Mouse (Mus musculus) WW6 (cell line): Measurements from ENCODE around the gene 1810037I17Rik.
"Not testable (repeated sequence)": the region's sequence is repeated elsewhere in the genome, so short reads cannot be mapped to it uniquely, and the experiment has no call there.

ENCODE experiments used
- DNase-seq: peaks from one replicate; pipeline ENCODE4 v3.0.0-alpha.2; 2013; ENCODE audit warnings: low read depth, low spot score

Gene 1810037I17Rik

DNA sequence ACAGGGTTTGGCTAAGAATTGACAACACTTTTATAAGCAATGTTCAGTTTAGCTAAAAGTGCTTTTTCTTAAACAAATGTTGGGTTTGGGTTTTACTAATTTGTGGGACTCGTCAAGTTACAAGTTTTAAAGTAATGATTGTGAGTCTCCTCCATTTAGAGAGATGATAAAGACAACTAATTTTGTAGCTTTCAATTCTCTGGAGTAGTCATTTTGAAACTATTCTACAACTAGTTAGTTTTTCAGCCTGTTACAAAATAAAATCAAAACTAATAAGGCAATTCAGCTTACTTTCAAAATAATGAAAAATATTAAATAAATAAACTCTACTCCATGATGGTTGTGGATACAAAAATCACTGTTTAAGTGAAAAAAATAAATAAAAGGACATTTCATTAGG, 8.5 kb downstream of the 1810037I17Rik start:
- no peak for DNase-seq

DNA sequence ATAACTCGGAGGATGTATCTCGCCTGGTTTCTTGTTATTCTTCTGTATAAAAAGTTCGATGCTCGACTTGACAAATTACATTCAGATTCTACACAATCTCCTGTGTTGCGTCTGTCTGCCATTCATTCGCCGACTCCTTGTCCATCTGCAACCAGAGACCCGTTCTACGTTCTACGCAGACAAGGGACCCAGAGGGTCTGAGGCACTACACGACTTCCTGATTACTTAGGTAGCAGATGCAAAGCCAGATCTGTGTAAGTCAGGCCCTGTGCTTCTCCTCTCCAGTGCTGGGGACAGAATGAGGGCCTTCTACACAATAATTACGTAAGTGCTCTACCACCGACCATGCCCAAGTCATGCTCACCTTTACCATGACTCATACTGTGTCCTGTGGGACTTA, 13.2 kb downstream of the 1810037I17Rik start:
- not testable (repeated sequence) for DNase-seq

DNA sequence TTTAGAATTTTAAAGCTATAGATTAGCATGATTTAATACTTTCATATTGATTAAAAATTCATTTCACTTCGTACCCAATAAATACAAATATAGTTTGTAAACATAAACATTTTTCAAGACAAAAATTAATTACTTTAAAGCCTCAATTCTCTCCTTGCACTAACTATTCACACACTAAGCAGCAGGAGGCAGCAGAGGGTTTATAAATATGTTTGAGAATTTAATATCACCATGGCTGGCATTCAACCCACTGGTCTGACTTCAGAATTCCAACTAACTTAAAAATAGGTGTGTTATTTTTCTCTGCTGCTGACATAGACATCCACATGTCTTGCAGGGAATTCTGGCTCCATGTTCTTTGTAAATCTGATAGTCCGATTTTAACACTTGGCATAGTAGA, 15.2 kb downstream of the 1810037I17Rik start:
- DNase-seq: no peak

DNA sequence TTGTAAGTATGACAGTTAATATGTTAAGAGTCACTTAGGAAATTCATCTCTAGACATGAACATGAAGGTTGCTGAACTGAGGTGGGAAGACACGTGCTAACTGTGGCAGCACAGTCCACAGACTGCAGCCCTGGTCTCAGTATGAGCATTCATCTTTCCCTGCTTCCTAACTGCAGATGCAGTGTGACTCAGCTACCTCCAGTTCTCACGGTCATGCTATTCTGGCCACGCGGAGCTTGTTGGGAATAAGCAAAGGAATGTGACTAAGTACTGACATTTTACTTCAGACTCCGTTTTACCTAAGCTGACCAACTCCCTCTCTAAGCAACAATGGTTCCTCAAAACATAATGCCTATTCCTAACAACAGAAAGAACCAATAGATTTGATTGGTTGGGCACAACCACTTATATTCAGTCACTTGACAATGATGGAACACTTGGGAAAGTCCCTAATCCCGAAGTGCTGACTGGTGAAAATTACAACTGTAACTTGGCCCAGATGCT, 19.4 kb downstream of the 1810037I17Rik start:
- DNase-seq: no peak

DNA sequence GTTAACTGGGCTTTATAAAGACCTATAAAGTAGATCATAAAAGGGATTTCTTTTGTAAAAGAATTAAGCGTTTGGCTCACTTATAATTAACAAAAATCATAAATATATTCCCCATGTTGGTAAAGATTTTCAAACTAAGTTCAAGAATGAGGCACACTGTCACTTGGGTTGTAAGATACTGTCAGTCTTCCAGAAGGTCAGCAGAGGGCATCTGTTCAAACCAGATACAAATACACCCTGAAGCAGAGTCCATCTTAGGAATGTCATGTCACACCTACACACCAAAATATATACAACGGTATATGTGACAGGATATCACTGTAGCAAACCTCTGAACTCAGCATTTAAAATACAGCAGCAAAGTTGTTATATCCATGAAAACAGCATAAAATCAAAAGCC, 26.1 kb downstream of the 1810037I17Rik start:
- no peak for DNase-seq

DNA sequence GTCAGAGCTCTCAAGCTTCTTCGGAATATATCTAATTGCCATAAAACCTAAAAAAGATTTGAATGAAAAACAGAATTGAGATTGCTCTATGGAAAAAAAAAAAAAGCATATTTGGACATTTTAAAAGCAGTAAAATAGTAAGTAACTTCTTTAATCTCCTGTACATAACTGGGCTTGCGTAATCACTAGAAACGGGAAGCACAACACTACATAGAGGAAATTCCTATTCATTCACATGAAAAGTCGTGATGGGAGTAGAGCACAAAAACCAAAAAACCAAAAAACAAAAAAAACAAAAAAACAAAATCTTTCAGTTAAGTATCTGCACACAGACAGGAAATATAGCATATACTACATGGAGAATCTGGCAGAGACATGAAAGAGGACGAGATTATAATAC, 40.3 kb downstream of the 1810037I17Rik start:
- no peak for DNase-seq

DNA sequence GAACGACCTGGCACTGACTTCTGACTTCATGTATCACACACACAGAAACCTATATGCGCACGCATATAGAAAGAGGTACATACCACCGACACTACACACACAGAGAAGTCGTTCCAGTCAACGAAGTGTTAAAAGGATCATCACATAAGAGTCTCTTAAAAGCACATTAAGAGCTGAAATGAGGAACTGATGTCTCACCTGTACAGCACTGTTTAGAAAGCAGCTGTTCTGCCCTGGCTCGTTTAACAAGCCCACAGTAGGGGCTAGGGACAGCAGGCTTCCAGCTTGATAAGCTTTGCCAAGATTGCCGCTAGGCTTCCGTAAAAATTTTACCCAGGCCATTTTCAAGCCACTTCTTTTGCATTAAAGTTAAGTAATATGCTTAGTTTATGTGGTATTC, 44.4 kb downstream of the 1810037I17Rik start:
- no peak for DNase-seq

DNA sequence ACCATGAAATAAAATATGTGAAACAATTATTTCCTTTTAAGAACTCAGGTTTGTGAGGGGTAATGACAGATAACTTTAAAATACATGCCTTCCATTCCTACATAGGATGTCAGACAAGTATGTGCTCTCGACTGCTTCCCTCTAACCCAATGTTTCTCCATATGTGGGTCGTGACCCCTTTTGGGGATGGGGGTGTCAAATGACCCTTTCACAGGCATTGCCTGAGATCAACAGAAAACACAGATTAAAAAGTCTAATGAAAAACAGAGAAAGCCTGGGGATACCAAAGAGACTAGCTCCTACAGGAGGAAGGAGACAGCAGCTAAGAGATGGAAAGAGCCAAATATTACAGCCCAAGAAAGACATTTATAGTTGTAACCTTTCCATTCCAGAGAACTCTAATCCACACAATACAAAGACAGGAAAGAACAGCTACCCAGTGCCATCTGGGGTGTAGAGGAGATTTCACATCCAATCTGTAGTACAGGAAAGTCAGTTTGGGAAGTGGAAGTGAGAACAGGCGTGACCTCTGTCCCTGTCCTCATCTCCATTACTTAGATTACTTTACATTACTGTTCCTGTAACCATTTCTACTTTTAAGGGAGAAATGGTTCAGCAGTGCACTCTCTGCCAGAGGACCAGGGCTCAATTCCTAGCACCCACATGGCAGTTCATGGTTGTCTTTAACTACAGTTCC, 48.3 kb downstream of the 1810037I17Rik start:
- DNase-seq: no peak

DNA sequence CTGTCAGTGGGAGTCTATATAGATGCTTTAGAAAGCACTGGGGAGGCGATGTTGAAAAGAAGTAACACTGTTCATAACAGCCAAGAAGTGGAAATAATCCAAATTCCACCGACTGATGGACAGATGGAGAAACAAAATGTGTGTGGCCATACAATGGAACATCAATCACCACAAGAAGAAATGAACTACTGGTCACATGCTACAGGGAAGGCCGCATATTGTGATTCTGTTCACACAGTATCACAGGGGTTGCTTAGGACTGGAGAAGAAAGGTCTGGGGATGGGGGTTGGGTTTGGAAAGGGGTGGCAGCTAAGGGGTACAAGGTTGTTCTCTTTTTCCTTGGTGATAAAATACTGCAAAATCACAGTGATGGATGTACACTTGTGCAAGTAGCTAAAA, 50.8 kb downstream of the 1810037I17Rik start:
- no peak for DNase-seq

DNA sequence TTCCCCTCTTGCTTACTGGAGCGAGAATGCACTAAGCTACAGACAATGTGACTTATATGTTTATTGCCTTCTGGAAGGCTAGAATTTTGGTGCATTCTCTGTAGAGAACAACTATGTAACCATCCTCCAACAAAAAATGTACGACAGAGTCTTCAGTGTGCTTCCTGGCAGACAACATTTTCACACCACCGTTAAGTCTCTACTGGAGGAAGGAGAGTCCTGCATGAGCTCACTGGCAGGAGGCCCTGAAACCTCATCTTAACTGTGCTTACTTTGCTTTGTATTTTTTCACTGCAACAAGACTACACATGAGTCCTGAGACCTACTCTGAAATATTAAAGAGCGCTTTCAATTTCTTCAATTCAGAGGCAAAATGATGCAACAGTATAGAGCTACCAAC, 51.4 kb downstream of the 1810037I17Rik start:
- no peak for DNase-seq
